Mouse (Mus musculus) thymus, postnatal 10 days (tissue): ENCODE results near the gene Lst1.

Source experiments
- DNase-seq, 2 experiments: peaks; one replicate each; pipeline ENCODE4 v3.0.0; 2021; ENCODE audit warnings: low spot score in 2 of 2

Lst1 gene

GRCm38 (mm10) chr17:35159638-35160037 lies 28.6 kb downstream of the Lst1 start:
- DNase-seq: no peak

- no peak for DNase-seq
Measured at GRCm38 (mm10) chr17:35158850-35159593, 29.2 kb downstream of the Lst1 start.

DNA sequence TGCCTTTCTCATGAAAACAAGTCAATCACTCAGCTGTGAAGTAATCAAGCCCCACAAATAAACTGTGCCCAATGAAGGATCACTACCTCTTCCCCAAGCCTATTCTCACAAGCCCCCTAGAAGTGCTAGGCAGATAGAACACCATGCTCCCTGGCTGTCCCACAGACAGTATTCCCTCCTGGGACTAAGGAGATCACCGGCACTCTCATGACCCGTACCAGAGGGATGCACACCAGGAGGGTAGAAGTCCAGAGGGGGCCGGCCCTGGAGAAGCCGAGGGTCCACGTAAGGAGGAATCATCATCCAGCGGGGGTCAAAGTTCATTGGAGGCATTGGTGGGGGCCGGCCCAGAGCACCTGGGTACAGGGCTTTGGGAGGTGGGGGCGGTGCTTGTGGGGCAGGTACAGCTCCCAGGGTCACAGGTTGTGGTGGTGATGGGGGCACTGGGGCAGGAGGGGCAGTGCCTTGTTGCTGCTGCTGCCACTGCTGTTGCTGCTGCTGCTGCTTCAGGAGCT lies 30.5 kb downstream of the Lst1 start:
- DNase-seq: no peak

DNA sequence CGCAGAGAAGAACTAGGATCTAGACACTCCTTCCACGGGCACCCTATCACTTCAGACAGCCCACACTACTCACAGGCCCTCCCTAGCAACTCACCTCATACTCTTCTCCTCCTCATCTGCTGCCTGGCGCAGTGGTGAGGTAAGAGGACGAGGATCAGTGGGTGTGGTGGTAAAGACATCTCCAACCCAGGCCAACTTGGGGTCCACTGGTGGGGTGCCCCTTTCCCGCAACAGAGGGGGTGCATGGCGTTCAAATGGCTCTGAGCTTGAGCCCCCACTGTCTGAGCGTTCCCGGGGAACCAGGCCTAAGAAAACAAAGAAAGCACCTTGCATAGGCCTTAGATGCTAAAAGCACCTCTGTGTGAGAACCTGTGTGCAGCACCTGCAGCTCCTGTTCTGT lies 31.0 kb downstream of the Lst1 start:
- DNase-seq: no peak

- DNase-seq: no peak
Measured at GRCm38 (mm10) chr17:35156461-35157200, 31.6 kb downstream of the Lst1 start.

- DNase-seq: no peak
Measured at GRCm38 (mm10) chr17:35155451-35155850, 32.8 kb downstream of the Lst1 start.

GRCm38 (mm10) chr17:35154616-35155015 lies 33.6 kb downstream of the Lst1 start:
- no peak for DNase-seq

- DNase-seq: no peak
Measured at GRCm38 (mm10) chr17:35153931-35154330, 34.3 kb downstream of the Lst1 start.

DNA sequence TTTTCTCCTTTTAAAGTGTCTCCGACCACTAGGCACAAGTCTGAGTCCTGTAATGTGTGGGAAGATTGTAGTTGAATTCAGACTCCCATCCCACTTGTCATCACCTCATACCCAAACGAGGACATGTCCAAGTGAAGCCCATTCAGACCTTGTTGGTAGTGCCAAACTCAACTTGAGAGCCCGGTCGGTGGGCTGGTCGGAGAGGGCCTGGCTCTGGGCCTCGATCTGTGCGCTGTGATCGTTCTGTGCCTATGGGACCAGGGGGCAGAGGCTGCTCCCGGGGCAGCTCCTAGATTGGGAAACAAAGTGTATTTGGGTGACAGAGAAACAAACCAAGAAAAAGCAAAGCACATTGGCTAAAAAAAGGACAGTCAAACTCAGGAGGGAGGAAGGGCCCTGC lies 35.2 kb downstream of the Lst1 start:
- DNase-seq: no peak

DNA sequence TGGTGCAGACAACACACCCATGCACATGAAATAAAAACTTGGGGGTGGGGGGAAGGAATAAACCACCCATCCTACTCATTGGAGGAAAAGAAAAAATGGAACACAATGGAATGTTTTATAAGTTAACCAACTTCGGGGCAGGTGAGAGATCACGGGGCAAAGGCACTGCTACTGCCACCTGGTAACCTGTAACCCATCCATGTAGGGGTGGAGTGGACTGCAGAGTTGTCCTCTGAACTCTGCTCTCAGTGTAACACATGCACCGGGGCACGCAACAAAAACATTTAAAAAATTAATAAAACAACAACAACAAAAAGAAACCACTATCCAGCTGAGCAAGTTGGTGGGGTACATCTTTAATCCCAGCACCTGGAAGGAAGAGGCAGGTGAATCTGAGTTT lies 36.1 kb downstream of the Lst1 start:
- DNase-seq: no peak

DNA sequence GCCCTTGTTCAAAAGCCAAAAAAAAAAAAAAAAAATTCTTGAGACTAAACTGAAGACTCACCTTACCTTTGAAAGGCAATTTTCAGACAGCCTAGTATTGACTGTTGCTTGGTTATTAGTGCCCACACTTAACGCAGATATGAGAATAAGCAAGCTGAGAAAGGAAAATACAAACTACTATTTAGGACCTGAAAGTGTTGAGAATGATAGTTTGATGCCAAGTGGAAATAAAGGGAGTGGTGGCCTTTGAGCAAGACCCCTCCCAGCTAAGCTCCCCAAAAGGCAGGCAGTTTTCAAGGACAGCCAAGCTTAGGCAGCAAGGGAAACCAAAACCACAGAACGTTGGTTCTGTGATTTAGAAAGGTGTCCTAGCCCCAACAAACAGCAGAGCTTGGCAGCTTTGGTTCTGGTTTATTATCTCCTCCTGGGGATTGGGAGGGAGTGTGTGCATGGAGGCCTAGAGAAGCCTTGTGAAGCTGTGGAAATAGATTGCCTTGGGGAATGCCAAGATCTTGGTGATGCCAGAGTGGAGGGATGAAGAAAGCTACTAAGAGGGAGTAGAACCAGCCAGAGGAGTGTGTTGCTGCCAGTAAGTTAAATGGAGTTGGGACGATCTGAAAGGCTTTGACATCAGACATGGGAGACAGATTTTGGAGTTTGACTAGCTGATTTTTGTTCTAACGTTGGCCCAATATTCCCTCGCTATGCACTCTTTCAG lies 40.2 kb downstream of the Lst1 start:
- no peak for DNase-seq

GRCm38 (mm10) chr17:35147348-35147747 lies 40.9 kb downstream of the Lst1 start:
- no peak for DNase-seq

GRCm38 (mm10) chr17:35146139-35146538 lies 42.1 kb downstream of the Lst1 start:
- DNase-seq: no peak

- DNase-seq: no peak
Measured at GRCm38 (mm10) chr17:35141971-35142370, 46.3 kb downstream of the Lst1 start.

GRCm38 (mm10) chr17:35140490-35140996 lies 47.7 kb downstream of the Lst1 start:
- DNase-seq: no peak

- no peak for DNase-seq
Measured at GRCm38 (mm10) chr17:35139269-35139668, 49.0 kb downstream of the Lst1 start.

DNA sequence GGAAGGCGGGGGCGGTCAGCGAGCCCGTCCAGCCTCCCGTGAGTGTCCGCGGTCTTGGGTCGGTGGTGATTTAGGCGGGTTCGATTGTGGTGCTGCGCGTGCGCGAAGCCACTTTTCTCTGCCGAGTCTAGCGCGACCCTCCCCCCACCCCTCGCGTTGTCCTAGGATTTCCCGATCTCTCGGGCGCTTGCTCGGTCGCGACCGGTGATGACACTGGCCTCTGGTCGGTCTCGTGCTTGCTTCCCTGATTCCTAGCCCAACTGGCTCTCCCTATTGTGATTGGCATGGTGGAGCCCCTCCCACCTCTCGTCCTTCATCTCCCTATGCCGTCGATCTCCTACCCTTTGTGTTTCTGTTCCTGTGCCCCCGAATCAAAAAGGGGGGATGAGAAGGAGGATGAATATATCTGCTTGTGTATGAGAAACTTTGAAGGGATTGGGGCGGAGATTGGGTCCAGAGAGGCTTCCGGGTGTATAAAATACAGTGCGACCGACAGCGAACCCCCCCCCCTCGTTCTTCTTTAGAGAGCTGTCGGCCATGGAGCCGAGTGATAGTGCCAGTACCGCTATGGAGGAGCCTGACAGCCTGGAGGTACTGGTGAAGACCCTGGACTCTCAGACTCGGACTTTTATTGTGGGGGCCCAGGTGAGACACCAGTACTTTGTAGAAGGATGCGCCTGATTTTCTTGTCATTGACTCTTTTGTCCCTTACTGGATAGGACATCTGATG lies 52.5 kb downstream of the Lst1 start:
- DNase-seq: no peak
